Mouse (Mus musculus) induced T-regulatory cell, adult 2 months (primary cell): ENCODE measurements at regions not wholly inside any gene's neighbourhood (a gene's known extent, or its start where the extent isn't known, plus 50 kb on each side); places are given as distances from the start of the nearest gene placed in this dataset.
A peak's percentile ranks its signal among the peaks of the same experiment; 100 is the strongest.

Source experiments
- DNase-seq: peaks from one replicate; pipeline ENCODE4 v3.0.0-alpha.2; 2012; ENCODE audit warnings: low read depth

DNA sequence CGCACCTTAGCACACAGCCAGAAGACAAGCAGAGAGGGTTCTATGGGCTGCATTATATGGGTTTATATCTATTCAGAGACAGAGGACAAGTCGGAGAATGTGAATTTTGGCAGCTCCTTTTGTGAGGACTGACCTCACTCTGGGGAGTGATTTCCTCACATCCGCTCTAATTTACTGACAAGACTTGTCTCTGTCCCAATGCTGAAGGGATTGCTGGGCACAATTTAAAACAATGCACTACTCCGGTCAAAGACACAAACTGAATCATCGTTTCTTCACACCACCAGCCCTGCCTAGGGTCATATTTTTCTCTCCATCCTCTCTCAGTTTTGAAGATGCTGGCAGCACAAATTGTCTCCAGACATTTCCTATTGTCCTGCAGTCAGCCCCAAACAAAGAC lies 438.2 kb upstream of the Gm10131 start:
- no peak for DNase-seq

DNA sequence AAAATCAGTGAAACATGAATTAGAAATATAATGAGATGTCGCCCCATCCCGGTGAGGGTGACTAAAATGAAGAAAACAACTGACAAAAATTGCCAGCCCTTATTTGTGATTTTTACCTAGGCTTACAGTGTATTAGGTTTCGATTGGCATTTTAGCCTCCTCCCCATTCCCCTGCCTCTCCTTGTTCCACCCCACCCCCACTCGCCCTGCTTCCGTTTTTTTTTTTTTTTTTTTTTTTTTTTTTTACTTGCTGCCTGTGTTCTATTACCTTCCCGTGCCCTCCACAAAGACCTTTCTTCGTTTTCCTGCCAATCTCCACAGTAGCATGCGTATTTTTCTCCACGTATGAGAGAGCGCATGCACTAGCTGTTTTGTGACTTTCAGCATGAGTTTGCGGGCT lies 435.3 kb upstream of the Gm10131 start:
- DNase-seq: peak; percentile 66

DNA sequence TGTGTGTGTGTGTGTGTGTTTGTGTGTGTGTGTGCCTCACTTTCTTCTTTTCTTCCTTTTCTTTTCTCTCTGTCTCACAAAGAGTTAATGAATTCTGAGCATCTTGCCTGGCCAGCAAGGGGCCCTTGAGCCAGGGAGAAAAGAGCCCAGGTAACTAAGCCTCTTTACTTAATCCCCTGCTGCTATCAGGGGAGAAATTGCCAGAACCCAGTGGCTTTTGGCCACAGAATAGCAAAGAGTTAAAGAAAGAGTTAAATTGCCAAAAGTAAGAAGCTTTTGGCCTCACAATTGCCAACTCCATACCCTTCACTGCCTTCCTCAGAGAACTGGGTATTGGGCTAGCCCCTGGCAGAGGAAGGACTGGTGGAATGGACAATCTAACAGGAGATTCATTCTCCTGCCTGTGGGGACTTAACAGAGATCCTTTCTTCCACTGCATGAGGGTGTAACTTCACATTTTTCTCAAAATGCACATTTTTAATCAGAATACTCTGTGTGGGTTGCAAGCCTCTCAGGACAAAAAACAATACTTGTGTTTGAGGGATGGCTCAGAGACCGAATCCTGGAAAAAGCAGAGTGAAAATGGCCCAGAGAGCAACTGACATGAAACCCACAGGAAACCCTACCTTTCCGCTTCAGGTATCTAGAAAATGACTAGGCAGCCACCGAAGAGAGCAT lies 431.0 kb upstream of the Gm10131 start:
- DNase-seq: peak; percentile 62

DNA sequence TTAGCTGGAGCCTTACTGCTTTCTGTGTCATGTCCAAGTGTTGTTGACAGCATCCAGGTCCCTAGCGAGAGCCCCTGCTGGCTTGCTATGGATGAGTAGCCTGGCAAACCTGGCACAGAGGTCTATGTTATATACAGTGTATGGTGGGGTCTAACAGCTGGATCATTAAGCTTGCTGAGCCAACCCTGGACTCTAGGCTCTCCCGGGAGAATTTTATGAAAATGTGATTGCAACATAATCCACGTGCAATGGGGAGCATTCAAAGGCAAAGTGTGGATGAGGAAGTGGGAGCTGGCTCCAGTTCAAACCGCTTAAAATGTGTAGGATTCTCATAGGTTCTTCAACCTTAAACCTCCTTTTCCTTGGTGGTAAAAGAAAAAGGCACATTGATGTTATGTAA lies 427.7 kb upstream of the Gm10131 start:
- DNase-seq: no peak

DNA sequence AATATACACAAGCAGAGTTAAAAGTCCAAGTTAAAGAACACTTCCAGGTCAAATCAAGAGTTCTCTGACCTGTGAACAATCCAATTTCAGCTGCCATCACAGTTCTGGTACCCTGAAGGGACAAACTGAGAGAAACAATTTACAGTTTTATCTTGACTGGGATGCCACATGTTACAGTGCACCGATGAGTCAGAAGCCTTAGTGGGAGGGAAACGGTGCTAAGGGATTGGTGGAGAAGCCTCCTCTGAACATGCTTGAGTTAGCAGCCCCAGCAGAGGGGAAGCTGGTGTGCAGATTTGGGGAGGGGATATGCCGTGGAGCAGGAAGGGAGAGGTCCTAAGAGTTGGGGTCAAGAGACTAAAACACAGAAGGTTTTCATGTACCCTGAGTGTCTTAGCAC lies 423.9 kb upstream of the Gm10131 start:
- no peak for DNase-seq

DNA sequence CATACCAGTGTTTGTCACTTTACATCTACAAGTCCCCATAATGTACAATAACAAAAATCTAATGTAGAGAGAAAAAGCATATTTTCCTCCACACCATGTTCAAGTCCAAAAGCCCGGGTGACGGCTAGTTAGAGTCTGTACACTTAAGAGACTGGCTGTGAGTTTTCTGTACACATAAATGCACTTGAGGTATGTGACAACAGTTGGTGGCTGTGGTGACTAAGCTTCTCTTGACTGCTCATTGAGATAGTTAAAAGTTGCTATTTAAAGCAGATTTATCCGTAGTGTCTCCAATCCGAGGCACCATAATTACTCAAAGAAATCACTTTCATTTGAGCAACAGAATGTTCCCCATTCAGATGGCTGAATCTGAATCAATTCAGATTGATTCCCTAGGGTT lies 421.9 kb upstream of the Gm10131 start:
- DNase-seq: no peak

DNA sequence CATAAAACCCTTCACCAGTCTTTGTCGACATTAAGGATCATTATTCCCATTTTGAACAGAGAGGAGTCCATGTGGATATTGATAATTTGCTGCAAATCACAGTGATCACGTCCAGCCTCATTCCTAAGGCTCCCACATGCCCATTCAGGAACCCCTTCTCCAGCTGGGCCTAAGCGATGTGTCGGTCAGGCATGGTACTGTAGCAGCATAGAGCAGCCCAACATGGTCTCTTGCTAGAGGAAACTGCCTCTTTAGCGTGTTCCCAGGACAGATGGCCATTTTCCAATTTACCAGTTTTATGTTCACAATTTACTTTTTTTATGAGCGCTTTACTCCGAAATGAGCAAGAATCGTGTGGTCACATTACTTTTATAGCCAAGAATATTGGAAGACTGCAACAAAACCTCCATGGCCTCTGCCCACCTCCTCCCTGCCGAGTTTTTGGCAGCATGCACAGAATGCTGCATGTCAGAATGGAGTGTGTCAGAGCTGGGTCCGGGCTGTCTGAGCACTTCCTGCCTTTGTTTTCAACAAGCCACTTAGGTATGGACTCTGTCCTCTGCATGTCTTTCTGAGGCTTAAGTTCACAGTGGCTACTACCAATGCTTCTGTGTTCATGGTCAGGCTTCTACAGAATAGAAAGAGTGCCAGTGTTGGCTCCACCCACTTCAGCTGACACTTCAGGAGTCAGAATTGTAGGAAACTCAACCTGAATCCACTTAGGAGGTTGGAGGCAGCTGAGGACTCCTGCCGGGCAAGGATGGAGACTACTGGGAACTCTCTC lies 419.6 kb upstream of the Gm10131 start:
- DNase-seq: peak; percentile 50

DNA sequence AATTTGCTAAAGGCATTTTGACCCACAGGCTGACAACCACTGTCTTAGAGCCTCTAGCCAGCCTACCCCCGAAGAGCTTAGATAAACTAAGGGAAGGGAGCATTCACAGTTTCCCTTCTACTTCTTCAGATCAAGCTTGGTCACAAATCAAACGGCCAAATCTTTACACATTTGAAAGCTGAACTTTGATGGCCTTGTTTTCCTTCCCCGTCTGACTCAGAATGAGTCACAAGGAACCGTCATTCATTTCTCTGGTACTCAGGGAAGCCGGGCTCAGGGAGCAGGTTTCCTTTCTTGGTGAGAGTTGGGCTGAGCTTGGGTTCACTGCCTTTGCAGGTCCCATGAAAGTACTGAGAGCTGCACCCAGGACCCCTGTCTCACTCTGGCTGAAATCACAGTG lies 418.5 kb upstream of the Gm10131 start:
- DNase-seq: peak; percentile 73

DNA sequence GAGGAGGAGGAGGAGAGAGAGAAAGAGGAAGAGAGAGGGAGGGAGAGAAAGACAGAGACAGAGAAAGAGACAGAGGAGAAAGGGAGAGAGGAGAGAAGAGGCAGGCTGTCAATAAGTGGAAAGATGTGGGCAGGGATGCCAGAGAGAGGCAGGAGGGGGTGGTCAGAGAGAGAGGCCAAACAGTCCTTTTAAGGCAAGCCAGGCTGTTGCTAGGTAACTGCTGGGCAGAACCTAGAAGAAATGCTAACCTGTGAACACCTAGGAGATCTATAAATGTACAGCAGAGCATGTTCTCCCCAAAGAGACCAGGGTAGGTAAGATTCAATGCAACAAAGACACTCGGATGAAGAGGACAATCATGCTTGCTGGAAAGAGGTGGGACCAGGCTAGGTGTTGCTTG lies 417.9 kb upstream of the Gm10131 start:
- peak; percentile 42 for DNase-seq

DNA sequence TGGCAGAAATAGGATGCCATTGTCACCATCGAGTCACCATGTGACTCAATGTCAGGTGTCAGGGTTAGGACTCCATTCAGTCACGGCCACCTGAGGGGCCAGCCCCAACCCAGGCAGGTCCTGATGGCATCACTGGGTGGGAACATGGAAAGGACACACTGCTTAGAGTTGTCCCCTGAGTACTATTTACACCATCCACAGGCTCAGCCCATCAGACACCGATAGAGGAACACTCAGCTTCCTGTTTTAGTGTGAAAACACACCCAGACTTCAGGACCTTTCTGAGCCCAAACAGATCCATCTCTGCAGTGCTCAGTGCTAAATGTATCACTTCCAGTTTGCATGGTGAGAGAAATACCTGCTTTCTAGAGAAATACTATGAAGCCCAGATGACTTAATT lies 416.7 kb upstream of the Gm10131 start:
- no peak for DNase-seq

DNA sequence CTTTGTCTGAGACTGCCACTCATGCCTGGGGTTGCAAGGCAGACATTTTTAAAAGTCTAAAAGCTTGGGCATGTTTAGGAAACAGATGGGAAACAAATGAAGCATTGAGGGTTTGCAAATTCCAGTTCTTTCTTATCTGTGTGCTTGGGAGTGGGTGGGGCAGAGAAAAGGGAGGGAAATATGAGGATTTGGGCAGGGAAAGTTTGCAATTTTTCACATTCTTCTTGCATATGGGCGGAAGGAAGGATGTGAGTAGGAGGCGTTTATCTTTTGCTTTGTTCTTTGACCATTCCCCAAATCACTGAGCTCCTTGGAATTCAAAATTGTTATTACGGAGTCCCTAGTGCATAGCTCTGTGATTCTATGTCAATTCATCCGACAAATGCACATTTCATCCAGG lies 413.7 kb upstream of the Gm10131 start:
- DNase-seq: no peak

DNA sequence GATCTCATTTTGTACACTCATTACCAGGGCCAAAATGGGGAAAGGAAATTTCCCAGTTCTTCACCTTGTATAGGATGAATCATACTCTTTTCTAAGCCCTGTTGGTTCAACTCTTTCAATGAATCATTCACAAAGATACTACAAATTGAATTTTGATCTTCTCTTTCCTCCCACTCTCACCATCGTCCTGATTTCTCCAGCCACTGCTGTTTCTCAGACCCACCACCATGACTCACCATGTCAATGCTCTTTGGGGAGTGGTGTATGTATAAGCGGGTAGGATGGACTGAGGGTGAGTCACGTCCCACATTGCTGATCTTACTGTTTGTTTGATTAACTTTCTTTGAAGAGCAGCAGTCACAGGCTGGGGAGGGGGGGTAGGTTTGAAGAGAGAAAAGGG lies 412.3 kb upstream of the Gm10131 start:
- DNase-seq: no peak

DNA sequence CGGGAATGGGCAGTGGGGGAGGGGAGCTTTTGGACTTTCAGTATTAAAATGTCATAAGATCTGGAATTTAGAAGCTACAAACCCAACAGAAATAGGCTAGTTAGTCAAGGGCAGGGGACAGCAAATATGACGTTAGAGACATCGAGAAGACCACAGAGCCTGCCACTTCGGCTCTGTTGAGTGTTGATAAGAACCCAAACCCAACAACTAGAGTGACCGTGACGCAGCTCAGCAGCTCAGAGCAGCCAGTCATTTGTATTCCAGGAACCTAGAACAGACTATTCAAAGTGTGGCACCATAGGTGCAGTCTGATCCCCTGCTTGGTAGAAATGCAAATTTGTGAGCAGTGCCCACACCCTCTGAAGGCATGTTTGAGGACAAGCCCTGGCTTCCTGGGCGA lies 409.8 kb upstream of the Gm10131 start:
- DNase-seq: no peak

DNA sequence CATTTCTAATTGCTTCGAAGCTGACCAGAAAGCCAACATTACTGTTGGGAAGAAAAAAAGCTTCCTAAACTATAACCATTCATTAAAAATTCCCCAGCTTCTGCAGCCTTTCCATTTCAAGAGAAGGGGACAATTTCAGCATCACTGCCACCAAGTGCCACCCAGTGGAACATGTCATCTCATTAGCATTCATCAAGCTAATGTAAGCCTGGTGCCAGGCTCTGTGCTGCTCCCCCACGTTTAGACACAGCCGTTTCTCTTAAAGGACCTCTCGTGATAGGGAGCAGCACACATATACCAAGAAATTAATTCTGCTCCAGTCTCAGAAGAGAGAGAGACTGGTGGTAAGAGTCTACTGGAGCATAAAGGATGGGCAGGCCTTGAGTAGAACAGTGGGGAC lies 409.1 kb upstream of the Gm10131 start:
- no peak for DNase-seq

DNA sequence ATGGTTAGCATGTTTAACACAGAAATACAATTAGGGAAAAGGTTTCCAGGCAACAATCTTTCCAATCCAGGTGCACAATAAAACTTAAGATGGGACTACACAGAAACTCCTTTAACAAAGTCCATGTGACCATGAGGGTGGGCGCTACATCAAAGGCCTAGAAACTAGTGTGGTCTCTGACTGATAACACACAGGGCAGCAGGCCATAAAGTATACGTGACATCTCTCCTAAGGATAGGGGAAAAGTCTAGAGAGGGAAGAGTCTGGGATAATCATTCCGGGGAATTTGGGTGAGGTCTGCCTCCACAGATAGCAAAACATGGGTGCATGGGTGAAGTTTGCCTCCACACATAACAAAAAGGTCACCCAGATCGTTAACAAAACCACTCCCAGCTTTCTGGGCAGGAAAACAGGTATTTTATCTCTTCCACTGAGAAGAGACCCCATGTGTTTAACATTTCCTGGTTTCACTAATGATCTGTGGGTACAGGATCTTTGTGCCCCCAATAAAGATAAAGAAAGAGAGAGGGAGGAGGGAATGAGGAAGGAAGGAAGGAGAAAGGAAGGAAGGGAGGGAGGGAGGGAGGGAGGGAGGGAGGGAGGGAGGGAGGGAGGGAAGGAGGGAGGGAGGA lies 402.0 kb upstream of the Gm10131 start:
- no peak for DNase-seq

DNA sequence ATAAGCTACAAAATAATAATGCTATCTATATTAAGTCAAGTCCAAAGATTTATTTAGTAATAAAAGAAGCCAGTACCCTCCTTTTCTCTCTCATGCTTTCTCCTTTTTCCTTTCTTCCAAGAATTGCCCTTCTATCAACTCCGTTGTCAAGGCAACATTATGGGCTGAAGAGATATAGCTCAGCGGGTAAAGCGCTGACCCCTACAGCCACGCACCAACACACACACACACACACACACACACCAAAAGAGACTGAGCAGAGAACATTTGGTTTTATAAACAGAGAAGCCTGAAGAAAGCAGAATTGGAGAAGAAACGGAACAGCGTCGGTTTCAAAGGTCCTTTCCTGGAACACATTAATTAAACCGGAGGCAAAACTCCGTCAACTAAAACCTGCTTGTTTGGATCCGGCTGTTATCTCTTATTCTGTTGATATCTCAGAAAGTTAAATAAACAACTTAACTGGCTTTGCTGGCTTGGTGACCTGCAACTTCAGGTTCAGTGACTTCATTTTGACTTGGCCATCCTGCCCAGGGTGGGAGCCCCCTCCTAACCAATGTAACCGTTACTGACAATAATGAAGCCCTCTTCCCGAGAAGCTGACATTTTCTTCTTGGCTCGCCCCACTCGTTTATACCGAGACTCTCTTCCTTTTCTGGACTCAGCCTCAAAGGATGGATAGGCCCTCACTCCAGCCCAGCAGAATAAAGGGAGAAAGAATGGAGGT lies 394.5 kb upstream of the Gm10131 start:
- DNase-seq: no peak

DNA sequence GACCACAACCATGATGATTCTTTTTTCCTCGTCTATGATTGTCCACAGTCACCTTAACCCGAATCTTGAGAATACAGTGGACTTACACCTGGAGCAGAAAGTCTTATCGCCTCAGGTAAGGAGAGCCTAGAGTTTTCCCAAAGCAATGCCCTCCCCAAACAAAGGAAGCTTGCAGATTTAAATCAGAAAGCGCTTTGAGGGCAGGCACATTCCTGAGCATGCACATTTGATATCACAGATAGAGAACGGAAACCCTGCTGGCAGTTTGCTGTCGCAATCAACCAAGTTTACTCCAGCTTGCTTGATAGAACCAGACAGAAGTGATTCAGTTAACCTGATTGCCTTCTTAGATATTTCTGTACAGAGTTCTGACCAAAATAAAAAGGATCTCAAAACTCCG lies 393.6 kb upstream of the Gm10131 start:
- DNase-seq: no peak

DNA sequence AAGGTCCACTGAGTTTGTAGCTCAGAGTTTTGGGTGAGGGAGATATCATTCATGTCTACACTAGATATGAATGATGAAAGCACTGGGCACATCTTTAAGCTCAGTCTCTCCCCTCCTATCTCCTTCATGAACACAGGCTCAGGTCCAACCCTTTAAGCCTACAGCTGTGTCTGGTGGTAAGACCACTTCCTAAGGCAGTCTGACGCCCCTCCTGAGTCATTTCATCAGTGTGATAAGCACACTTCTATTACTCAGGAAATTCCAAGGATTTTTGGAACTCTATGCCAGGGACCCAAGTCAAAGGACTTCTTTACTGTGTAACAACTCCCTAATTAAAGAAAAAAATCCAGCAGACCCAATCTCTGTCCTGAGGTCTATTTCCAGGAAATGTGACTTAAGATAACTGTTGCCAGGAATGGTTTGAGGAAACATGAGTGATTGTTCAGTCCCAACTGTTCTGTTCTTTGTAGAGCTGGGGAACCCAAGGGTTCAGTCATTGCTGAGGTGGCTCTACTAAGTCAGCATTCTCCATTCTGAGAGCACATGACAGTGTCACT lies 391.1 kb upstream of the Gm10131 start:
- DNase-seq: no peak

DNA sequence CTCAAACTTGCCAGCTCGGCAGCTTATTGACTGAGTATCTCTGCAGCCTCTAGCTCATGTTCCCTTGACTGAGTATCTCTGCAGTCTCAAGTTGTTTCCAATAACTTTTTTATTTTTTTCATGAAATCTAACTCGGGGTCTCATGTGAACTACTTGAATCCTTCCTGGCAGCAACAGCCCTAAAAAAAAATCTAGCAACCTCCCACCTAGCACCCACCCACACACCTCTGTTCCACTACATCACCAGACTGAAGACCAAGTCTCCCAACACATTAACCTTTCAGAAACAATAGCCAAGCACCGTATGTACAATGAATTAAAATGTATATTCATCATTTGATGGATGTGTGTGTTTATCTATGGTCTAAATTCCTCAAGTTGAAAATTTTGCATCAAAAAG lies 387.7 kb upstream of the Gm10131 start:
- DNase-seq: no peak

DNA sequence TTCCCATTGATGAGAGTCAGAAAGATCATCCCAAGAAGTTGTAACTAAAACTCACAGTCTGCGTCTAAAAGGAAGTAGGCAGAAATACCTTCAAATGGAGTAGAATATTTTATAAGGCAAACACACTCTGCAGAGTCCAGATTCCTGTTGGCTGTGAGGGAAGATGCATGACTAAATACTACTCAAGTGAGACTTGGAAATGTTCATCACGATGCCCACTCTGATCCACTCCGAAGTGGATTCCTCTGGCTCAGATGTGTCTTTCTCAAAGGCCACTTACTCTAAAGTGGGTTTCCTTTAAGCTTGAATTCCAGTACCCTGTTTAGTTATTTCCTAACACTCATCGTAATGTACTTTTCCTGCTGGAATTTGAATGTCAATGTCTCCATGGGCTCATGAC lies 385.2 kb upstream of the Gm10131 start:
- no peak for DNase-seq

DNA sequence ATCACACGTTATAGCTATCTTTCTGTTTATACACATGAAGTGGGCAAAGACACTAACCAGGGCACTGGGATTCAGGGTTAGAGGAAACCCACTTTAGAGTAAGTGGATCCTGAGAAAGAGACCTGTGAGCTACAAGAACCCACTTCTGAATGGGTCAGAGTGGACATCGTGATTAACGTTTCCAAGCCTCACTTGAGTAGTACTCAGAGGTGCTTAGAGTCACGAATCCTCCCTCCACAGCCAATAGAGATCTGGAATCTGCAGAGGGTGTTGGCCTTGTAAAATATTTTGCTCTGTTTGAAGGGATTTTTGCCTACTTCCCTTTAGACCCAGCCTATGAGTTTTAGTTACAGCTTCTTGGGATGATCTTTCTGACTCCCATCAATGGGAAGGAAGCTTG lies 384.4 kb upstream of the Gm10131 start:
- DNase-seq: no peak

DNA sequence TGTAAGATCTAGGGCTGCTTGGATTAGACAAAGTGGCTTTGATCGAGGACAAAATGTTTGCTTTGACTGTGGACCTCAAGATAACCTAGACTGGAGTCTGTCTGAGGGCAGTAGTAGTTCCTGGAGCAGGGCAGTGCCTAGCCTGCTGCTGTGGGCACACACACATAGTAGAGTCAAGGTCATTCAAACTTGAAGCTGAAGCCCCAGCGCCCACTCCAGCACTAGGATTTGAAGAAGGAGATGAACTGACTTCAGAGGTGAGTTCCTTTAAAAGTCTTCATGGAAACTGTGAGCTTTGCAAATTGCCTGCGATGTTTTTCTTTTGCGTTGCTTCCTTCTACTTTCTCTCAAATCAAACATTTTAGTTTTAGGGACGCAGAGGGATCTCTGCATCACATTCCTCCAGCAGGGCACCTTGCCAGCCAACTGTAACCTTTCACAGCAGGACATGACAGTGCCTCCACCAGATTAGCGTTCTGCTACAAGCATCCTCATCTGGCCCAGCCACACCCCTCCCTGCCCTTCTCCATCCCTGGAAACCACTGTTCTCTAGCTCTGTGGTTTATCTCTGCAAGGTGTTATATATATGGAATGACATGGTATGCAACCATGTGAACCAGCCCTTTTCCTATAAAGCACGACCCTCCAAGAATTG lies 377.3 kb upstream of the Gm10131 start:
- DNase-seq: peak; percentile 34
